Mouse (Mus musculus) C2C12 (cell line): Measurements from ENCODE around the gene Atp2b4.

Source experiments
- CTCF ChIP-seq: IDR thresholded peaks from one replicate; pipeline ENCODE4 v1.5.1; 2011; ENCODE audit not compliant: control insufficient read depth, insufficient read depth, insufficient read length
- MAX ChIP-seq: IDR thresholded peaks from one replicate; pipeline ENCODE4 v1.6.1; 2011; ENCODE audit warnings: mild to moderate bottlenecking, control low read depth
- USF1 ChIP-seq: IDR thresholded peaks from one replicate; pipeline ENCODE4 v1.6.1; 2011; ENCODE audit warnings: low read depth, mild to moderate bottlenecking, control low read depth, moderate library complexity

DNA sequence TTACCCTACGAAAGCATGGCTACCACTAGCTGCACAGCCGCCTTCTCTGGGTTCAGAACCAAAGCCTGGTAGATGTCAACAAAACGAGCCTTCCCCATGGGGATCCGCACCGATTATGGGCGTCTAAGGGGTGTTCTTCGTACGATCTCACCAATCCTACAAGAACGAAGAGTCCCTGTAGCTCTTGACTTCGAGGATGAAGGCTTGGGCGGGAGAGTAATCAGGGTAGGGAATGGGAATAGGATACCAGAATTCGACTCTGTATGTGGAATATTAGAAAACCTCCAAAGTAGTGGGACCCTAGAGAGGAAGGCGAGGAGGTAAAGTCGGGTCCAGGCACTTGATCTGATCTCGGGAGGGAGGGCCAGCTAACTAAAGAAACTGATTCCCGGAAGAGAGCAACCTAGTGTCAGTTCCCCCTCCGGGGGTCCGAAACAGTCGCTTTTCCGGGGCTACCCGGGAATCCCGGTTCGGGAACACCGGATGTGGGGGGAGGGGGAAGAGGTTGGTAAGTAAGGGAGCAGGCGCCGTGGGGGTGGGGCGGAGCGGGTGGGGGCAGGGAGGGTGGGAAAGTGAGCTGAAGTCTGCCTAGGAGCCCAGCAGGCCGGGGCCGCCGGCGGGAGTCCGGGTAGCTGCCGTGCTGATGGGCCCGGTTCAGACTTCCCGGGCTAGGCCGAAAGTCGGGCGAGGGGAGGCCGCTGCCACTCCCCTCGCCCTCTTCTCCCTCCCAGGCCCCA lies 140.2 kb downstream of the Atp2b4 start, which contains the start of gene Zbed6:
- TF ChIP-seq CTCF: no peak
- no peak for TF ChIP-seq MAX
- no peak for TF ChIP-seq USF1
